Mouse (Mus musculus) myocyte (in vitro differentiated cells): Measurements from ENCODE around the gene Neo1. TPM values are rescaled to one million over a fixed set of nuclear protein-coding genes. Genes with fewer than 3 reads are reported as not detected.

Source experiments
- H3K27me3 ChIP-seq: one replicate; pipeline ENCODE4 v1.6.1; 2011; ENCODE audit not compliant: control insufficient read depth, insufficient read depth, insufficient read length
- H3K36me3 ChIP-seq: one replicate; pipeline ENCODE4 v1.6.1; 2011; ENCODE audit not compliant: control insufficient read depth, insufficient read depth
- H3K4me2 ChIP-seq: one replicate; pipeline ENCODE4 v1.6.1; 2011; ENCODE audit warnings: low read depth, control low read depth
- H3K4me3 ChIP-seq: one replicate; pipeline ENCODE4 v1.5.1; 2011; ENCODE audit warnings: mild to moderate bottlenecking, control low read depth, moderate library complexity
- H3K79me2 ChIP-seq: one replicate; pipeline ENCODE4 v1.6.1; 2011; ENCODE audit not compliant: control insufficient read depth, insufficient read depth
- H3ac ChIP-seq: one replicate; pipeline ENCODE4 v1.6.1; 2011; ENCODE audit not compliant: control insufficient read depth, insufficient read length
- CEBPB ChIP-seq: IDR thresholded peaks from 2 replicates; pipeline ENCODE4 v1.6.1; 2011; ENCODE audit warnings: mild to moderate bottlenecking, moderate library complexity; ENCODE audit not compliant: poor library complexity, insufficient read depth, severe bottlenecking
- E2F4 ChIP-seq: IDR thresholded peaks from one replicate; pipeline ENCODE4 v1.6.1; 2011; ENCODE audit warnings: mild to moderate bottlenecking, control low read depth, moderate library complexity; ENCODE audit not compliant: insufficient read depth
- MAX ChIP-seq: IDR thresholded peaks from one replicate; pipeline ENCODE4 v1.6.1; 2011; ENCODE audit warnings: low read depth, mild to moderate bottlenecking, control low read depth
- MYOD1 ChIP-seq, 3 experiments: IDR thresholded peaks; one replicate each; pipeline ENCODE4 v1.6.1; 2011; ENCODE audit warnings: control low read depth in 2 of 3, low read depth in 2 of 3, mild to moderate bottlenecking in 2 of 3, moderate library complexity in 1 of 3; ENCODE audit not compliant: insufficient read length in 2 of 3, control insufficient read depth in 1 of 3
- MYOG ChIP-seq, 3 experiments: IDR thresholded peaks; one replicate each; pipeline ENCODE4 v1.6.1; 2011; ENCODE audit warnings: control low read depth in 2 of 3, low read depth in 2 of 3, mild to moderate bottlenecking in 2 of 3; ENCODE audit not compliant: insufficient read length in 2 of 3, control insufficient read depth in 1 of 3, insufficient read depth in 1 of 3
- POLR2A ChIP-seq: IDR thresholded peaks from one replicate; pipeline ENCODE4 v1.6.1; 2011; ENCODE audit warnings: low read depth, mild to moderate bottlenecking, control low read depth, moderate library complexity; ENCODE audit not compliant: insufficient read length
- POLR2AphosphoS2 ChIP-seq: IDR thresholded peaks from one replicate; pipeline ENCODE4 v1.6.1; 2011; ENCODE audit warnings: low read depth, control low read depth; ENCODE audit not compliant: insufficient read length
- REST ChIP-seq: IDR thresholded peaks from one replicate; pipeline ENCODE4 v1.6.1; 2011; ENCODE audit warnings: mild to moderate bottlenecking, control low read depth, moderate library complexity; ENCODE audit not compliant: insufficient read depth, insufficient read length
- SRF ChIP-seq: IDR thresholded peaks from one replicate; pipeline ENCODE4 v1.6.1; 2011; ENCODE audit warnings: low read depth; ENCODE audit not compliant: control insufficient read depth, insufficient read length
- TCF12 ChIP-seq: IDR thresholded peaks from one replicate; pipeline ENCODE4 v1.6.1; 2011; ENCODE audit warnings: mild to moderate bottlenecking, control low read depth; ENCODE audit not compliant: poor library complexity, insufficient read depth, severe bottlenecking
- TCF3 ChIP-seq: IDR thresholded peaks from one replicate; pipeline ENCODE4 v1.6.1; 2011; ENCODE audit warnings: low read depth, control low read depth; ENCODE audit not compliant: insufficient read length
- USF1 ChIP-seq: IDR thresholded peaks from one replicate; pipeline ENCODE4 v1.6.1; 2011; ENCODE audit warnings: low read depth, mild to moderate bottlenecking, control low read depth, moderate library complexity
- polyA plus RNA-seq: library from polyadenylated mRNA; unstranded; fragments of >200 nt; fragmentation: generic; extraction: Trizol; gene quantifications from one replicate; pipeline ENCODE4 v1.2.1, GENCODE M21; 2012; ENCODE audit warnings: missing spikeins

Gene Neo1
- polyA plus RNA-seq, 1 experiment, result 36.8 TPM

DNA sequence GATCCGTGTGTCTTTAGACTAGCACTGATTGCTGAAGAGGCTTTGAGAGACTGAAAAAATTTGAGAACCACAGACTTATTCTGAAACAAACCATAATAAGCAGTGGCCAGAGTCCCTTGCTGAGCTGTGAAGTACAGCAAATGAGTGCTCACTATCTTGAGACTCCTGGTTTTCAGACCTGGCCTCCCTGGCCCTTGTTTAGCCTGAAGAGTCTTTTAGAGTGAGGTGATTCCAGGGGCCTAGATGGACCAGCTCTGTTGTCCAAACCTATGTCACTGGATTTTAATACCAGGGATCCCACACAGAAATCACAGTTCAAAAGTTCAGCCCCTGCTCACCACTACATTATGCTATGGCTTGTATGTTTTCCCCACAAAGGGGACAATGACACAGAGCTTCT lies 156.4 kb downstream of the Neo1 start:
- H3K27me3 ChIP-seq, result no peaks in the 10 kb centered on the region
- TF ChIP-seq USF1 (no peak), CEBPB (no peak), POLR2A (no peak), SRF (no peak), POLR2AphosphoS2 (no peak), MYOG (IDR thresholded peaks at IDR 0.05; ENCODE audit: control insufficient read depth in 1 of 3, insufficient read depth in 1 of 3, insufficient read length in 2 of 3, low read depth in 2 of 3) (no peak), TCF3 (no peak), TCF12 (no peak), MAX (no peak)
- H3K4me2 ChIP-seq, result no peak overlapping the region
- no peak overlapping the region for H3K4me3 ChIP-seq
- no peaks in the 10 kb centered on the region for H3K79me2 ChIP-seq
- H3K36me3 ChIP-seq, result peaks cover 36% of the 10 kb centered on the region
- no peak overlapping the region for H3ac ChIP-seq

DNA sequence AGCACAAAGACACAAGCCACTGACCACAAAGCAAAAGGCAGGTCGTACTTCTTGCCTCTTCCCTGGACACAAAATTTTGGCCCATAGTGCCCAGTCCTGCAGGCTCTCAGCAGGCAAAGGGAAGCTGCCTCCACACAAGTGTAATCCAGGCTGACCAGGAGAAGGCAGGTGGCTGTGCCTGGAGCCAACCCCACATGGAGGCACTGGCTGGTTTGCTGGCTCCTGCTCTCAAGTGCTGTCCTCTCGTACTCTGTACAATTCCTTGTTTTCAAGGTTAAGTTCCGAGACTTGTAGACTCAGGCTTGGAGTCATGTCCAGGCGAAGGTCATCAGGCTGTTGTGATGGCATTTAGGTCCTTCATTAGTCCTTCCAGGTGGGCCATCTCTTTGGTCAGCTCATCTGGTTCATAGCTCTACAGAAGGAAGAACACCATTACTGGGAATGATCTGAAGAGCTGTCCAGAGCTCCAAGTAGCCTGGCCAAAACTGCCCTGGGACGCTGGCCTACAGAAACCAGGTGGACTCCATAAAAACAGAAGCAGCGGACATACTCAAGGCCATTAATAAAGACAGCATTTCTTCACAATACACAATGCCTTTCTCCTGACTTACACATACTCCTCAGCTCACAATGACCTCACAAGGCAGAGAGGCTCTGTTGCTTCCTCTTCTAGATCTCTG lies 159.2 kb downstream of the Neo1 start:
- H3K4me2 ChIP-seq, result no peak overlapping the region
- no peak for TF ChIP-seq MYOG (IDR thresholded peaks at IDR 0.05; ENCODE audit: control insufficient read depth in 1 of 3, insufficient read depth in 1 of 3, insufficient read length in 2 of 3, low read depth in 2 of 3)
- no peak for TF ChIP-seq REST
- TF ChIP-seq SRF, result no peak
- no peak for TF ChIP-seq MAX
- no peaks in the 10 kb centered on the region for H3K79me2 ChIP-seq
- H3K36me3 ChIP-seq, result peaks cover 41% of the 10 kb centered on the region
- no peaks in the 10 kb centered on the region for H3K27me3 ChIP-seq
- H3ac ChIP-seq, result no peak overlapping the region
- no peak overlapping the region for H3K4me3 ChIP-seq

- H3K27me3 ChIP-seq, result no peaks in the 10 kb centered on the region
- H3K4me3 ChIP-seq, result no peak overlapping the region
- H3K4me2 ChIP-seq, result no peak overlapping the region
- no peak overlapping the region for H3ac ChIP-seq
- no peaks in the 10 kb centered on the region for H3K79me2 ChIP-seq
- peaks cover 32% of the 10 kb centered on the region for H3K36me3 ChIP-seq
- TF ChIP-seq POLR2AphosphoS2, result no peak
Measured at GRCm38 (mm10) chr9:58875439-58875838, 160.8 kb downstream of the Neo1 start.

GRCm38 (mm10) chr9:58874354-58874753 lies 161.9 kb downstream of the Neo1 start:
- Histone ChIP-seq H3K79me2 (no peaks in the 10 kb centered on the region), H3K4me3 (no peak overlapping the region), H3K36me3 (peaks cover 22% of the 10 kb centered on the region), H3K4me2 (no peak overlapping the region), H3ac (no peak overlapping the region), H3K27me3 (no peaks in the 10 kb centered on the region)
- TF ChIP-seq REST (no peak), TCF12 (no peak), CEBPB (no peak), MYOG (IDR thresholded peaks at IDR 0.05; ENCODE audit: control insufficient read depth in 1 of 3, insufficient read depth in 1 of 3, insufficient read length in 2 of 3, low read depth in 2 of 3) (no peak), MAX (no peak), E2F4 (no peak), SRF (no peak)

DNA sequence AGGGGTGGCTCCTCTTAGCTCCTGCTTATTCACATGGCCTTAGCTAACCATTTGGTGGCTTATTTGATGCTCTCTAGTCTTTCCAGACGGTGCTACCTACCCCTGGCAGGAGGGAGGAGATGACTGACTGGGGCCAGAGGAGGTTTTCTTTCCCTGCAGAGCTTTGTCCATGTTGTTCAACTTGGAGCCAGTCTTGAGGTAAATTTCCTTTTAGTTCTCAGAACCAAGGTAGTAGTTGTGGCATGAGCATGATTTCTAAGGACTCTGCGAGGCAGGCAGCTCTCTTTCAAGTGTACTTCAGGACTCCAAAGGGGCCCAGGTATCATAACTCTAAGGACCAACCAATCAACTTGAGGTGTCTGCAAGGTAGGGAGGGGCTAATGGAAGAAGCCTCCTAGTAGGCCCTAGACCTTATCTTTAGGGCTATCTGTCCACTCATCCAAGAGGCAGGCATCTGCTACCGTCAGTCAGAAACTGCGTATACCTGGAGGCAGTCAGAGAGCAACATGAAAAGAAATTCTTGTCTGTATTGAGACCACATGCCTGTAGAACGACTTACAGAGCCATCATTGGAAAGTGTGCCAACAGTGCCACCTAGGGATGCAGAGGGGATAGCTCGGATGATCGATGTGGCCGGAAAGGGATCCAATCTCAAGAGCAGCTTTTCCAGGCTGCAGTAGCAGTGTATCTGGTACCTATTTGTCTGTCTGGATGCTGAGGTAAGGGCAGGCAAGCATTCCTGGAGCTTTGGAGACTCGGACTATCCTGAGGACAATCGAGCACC lies 162.5 kb downstream of the Neo1 start:
- Histone ChIP-seq H3K36me3 (peaks cover 16% of the 10 kb centered on the region), H3ac (no peak overlapping the region), H3K4me3 (no peak overlapping the region), H3K4me2 (no peak overlapping the region), H3K79me2 (no peaks in the 10 kb centered on the region), H3K27me3 (no peaks in the 10 kb centered on the region)
- TF ChIP-seq TCF12 (no peak), SRF (no peak), USF1 (no peak), POLR2A (no peak), TCF3 (no peak), POLR2AphosphoS2 (no peak), MYOD1 (IDR thresholded peaks at IDR 0.05; ENCODE audit: control insufficient read depth in 1 of 3, insufficient read length in 2 of 3, low read depth in 2 of 3) (no peak), MYOG (IDR thresholded peaks at IDR 0.05; ENCODE audit: control insufficient read depth in 1 of 3, insufficient read depth in 1 of 3, insufficient read length in 2 of 3, low read depth in 2 of 3) (no peak), CEBPB (no peak), E2F4 (no peak), MAX (no peak), REST (no peak)
